Mouse (Mus musculus) mature B cell (primary cell): ENCODE results near the gene Med6.

ENCODE experiments used
- in situ Hi-C: fragments of 300-500 bp; cut with MboI; formaldehyde crosslinking; loops from 2 replicates; pipeline ENCODE4 v1.14.3; 2019

The Med6 gene

DNA sequence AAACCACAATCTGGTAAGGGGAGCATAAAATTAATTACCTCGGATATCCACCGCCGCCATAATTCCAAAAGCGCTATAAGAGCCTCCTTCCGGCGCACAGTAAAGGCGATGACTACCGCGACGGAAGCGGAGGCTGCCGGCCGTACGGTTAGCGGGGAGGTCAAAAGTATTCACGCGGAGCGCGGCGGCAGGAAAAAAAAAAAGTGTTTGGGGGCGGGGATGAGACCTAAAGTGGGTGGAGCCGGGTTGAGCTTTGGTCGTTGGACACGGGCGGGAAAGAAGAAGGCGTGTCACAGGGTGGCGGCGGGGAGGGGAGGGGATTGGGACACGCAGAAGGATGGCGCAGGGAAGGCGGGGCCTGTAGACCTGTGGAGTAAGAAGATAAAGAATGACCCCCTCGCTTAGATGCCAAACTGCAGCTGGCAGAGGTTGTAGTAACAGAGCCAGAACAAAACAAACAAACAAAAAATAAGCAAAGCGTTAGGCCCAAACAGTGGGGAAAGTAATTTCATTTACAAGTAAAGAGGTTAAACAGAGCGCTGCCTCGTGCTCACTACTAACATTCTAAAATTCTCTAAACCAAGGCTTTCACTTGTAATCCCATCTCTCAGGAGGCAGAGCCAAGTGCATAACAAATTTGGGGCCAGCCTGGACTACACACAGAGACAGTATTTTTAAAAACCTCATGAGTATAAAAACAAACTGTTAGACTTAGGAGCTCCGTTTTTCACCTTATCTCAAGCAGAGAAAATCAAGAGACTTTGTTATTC, at the start of gene Med6:
TSS of gene Med6 (minus strand) at position 107 of the 770 bp plus-strand sequence.
- in situ Hi-C loops: no loop called here

GRCm38 (mm10) chr12:81642361-81643082, 47.7 kb upstream of the Med6 start:
- in situ Hi-C loops: no loop called here

- in situ Hi-C loops: no loop called here
Measured at GRCm38 (mm10) chr12:81640656-81641055, 45.8 kb upstream of the Med6 start.

GRCm38 (mm10) chr12:81633246-81633645, 38.4 kb upstream of the Med6 start:
- in situ Hi-C loops: no loop called here

GRCm38 (mm10) chr12:81631661-81632401, 37.0 kb upstream of the Med6 start:
- in situ Hi-C loops: no loop called here

- in situ Hi-C loops: no loop called here
Measured at GRCm38 (mm10) chr12:81630915-81631660, 36.3 kb upstream of the Med6 start, which contains the start of gene Ttc9. Gene Ttc9, plus strand, starts transcription at chr12:81631249.

DNA sequence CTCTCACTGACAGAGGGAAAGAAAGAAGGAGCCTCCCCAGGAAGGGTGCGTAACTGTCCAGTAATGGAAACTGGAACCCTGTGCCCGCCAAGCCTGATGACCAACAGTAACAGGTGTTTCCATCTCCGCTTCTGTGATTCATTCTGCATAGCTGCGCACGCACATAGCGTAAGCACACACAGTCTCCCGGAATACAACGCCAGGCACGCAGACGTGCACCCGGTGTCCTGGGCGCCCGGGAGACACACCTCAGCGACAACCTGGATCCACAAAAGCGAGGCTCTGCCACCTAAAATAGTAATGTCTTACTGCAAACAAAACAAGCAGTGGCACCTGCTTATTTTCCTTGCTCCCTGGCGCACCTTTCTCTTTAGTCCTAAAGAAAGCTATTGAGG, 35.7 kb upstream of the Med6 start:
- in situ Hi-C loops: no loop called here

DNA sequence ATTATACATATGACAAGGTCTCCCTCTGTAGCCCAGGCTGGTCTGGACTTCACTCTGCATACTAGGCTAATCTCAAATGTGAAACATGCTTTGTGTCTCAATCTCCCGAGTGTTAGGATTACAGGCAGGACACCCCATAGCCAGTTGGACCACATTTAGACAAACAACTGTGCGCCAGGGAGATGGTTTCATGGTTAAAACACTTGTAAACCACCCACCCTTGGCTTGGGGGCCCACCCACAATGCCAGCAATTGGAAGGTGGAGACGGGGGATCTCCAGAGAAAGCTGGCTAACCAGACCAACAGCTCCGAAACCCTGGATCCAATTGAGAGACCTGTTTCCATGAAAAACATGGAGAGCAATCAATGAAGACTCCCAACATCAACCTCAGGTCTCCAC, 33.3 kb upstream of the Med6 start:
- in situ Hi-C loops: no loop called here

DNA sequence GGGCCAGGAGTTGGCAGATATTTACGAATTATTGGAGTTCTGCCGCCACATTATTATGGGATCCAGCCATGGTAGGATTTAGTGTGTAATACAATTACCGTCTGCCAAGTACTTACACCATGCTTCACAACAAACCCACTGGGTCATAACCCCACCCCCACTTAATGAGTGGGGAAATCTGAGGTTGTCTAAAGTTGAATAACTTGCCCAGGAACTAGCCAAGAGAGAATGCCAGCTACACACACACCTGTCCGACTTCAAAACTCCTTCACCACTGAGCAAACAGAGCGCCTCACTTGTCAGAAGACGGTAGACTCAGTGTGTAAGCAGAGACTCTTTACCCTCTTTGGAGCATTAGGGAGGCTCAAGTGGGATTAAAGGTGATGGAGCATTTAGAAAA, 32.6 kb upstream of the Med6 start:
- in situ Hi-C loops: no loop called here

- in situ Hi-C loops: no loop called here
Measured at GRCm38 (mm10) chr12:81626226-81626861, 31.5 kb upstream of the Med6 start.

DNA sequence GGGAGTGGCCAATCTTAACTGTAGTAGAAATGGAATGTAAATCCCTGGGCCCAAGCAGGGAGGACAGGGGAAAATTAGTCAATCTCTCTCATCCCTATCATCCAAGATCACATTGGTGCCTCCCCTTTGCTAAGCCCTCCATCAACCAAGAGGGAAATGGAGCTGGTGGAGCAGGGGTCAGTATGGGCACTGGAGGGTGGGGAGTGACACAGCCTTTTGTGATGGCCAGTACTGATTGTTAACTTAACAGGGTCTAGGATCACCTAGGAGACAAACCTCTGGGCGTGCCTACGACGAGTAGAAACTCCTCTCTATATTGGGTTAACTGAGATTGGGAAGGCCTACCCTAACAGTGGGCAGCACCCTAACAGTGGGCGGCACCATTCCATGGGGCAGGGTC, 28.6 kb upstream of the Med6 start:
- in situ Hi-C loops: no loop called here

GRCm38 (mm10) chr12:81619302-81619701, 24.5 kb upstream of the Med6 start:
- in situ Hi-C loops: loop anchor here (10.0 kb wide), 1 partner anchor 165 kb away; the partner anchor contains the start of gene Map3k9

DNA sequence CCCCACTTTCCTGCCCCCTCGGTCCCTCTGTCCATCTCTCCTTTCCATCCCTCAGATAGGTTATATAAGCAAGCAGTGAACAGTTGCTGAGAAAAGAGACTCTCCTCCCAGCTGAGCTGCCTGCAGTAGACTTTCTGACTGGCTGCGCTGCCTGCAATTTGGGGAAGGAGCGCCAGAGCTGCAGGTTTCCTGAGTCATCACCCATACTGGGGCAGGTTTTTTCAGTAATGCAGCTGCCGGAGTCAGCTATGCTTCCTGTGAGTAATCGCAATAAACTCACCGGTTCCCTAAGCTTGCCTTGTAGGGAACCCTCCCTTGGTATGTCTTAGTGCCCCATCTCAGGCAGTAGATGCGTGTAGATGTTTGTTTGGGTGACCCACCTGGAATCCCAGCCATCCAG, 22.2 kb upstream of the Med6 start:
- in situ Hi-C loops: loop anchor here (10.0 kb wide), 1 partner anchor 168 kb away; the partner anchor contains the start of gene Map3k9

DNA sequence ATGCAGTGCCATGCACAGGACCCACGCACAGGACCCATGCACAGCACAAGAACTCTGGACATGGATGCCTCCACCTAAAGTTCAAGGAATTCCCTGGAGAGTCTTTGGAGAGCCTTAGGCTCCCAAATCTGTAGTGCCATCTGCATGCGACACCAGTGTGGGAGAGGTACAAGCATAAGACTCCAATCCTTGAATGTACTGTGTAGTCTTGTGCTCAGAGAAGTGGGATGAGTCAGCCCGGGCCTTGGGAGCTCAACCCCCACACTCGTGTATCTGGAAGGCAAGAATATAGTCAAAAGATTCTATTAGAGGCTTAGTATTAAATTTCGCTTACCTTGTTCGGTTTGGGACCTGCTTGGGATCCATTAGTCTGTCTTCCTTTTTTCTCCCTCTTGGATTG, 21.0 kb upstream of the Med6 start:
- in situ Hi-C loops: loop anchor here (10.0 kb wide), 1 partner anchor 169 kb away; the partner anchor contains the start of gene Map3k9

- in situ Hi-C loops: no loop called here
Measured at GRCm38 (mm10) chr12:81609445-81609844, 14.6 kb upstream of the Med6 start.

DNA sequence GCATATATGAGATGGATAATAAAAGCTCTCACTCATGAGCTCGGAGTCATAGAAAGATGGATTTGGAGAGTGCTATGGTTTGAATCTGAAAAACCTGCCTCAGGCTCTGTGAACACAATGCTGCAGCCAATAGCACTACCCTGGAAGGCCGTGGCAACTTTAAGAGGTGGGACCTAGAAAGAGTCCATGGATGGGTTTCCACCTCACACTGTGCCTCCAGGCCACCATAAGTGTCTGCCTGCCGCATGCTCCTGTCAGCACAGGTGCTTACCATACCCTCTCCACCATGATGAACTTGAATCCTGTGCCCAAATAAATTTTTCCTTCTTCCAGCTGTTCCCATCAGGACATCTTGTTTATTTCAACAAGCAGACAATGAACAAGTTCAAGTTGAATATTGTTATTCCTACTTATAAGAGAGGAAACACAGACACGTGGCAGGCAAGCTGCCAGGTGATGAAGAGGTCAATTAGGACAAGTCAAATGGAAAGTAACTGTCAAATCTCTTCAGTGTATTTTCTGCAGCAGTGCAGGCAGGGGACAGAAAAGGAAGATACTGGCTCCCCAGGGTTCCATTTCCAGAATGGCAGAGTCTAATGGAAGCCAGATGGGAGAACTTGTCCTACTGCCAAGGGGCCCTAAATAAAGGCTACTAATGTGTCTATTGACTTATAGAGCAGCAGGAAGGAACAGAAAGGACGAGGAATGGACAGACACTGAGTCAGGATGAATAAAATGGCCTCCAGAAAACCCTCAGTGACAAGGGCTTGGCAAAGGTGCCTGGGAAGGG, 10.4 kb upstream of the Med6 start:
- in situ Hi-C loops: no loop called here

- in situ Hi-C loops: no loop called here
Measured at GRCm38 (mm10) chr12:81596547-81597262, 1.9 kb upstream of the Med6 start.

DNA sequence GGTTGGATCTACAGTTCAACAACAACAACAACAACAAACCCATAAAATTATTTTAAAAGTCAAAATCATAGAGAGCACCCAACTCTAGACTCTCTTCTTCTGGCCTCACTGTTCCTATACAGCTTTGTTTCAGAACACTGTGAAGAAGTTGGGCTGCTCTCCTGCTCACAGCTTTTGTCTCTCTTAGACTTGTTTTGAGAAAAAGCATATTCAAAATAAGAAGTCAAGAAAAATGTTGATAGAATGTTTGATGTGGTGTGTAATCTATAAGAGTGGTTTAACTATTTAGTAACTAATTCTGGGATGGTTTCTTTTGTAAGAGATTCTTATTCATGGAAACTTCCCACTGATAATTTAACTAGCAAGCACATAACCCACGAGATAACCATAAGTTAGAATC, 26.4 kb downstream of the Med6 start, which contains the start of gene Adam21:
TSS of gene Adam21 (minus strand) at position 101 of the 400 bp plus-strand sequence.
- in situ Hi-C loops: no loop called here

DNA sequence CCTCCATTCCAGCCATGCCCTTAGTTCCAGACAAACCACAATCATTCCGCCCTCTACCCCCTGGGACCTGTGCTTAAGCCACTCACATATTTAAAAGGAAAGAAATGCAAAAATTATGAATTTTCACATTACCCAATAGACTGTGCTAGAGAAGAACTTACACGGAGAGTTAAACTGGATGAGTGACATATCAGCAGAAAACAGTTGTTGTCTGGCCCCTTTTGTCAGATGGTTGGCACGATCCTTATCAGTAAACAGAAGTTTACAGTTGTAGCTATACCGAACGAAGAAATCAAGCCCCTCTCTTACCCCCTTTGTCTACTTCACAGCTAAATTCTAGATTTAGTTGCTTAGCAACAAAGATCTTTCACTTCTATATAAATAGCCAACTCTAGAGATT, 26.9 kb downstream of the Med6 start:
- in situ Hi-C loops: no loop called here

- in situ Hi-C loops: no loop called here
Measured at GRCm38 (mm10) chr12:81564173-81564572, 30.6 kb downstream of the Med6 start.
